Mouse (Mus musculus) forebrain, embryonic 11.5 days (tissue): ENCODE measurements around the gene Bet1l. TPM values are rescaled to one million over a fixed set of nuclear protein-coding genes. Genes with fewer than 3 reads are reported as not detected.

ENCODE experiments used
- ATAC-seq: fragments of 200-750 bp; cut with Nextera tagmentation; replicated peaks from 2 replicates; pipeline ENCODE4 v1.8.0; 2017; ENCODE audit warnings: moderate TSS enrichment; ENCODE audit not compliant: low FRiP score
- DNase-seq: peaks from one replicate; pipeline ENCODE4 v3.0.0-alpha.2; 2017; ENCODE audit warnings: low spot score
- H3K27ac ChIP-seq: fragments of 300-500 bp; sonication (generic); 2 replicates; pipeline ENCODE4 v1.5.1; 2014; ENCODE audit warnings: low read depth, low read length
- H3K27me3 ChIP-seq: fragments of 300-500 bp; sonication (generic); 2 replicates; pipeline ENCODE4 v1.6.1; 2014; ENCODE audit warnings: mild to moderate bottlenecking, low read length, mixed read lengths; ENCODE audit not compliant: control insufficient read depth, insufficient read depth
- H3K36me3 ChIP-seq: fragments of 300-500 bp; sonication (generic); 2 replicates; pipeline ENCODE4 v1.6.1; 2014; ENCODE audit warnings: mild to moderate bottlenecking, low read length, moderate library complexity, mixed read lengths; ENCODE audit not compliant: control insufficient read depth, insufficient read depth
- H3K4me1 ChIP-seq: fragments of 300-500 bp; sonication (generic); replicated peaks from 2 replicates; pipeline ENCODE4 v1.6.1; 2014; ENCODE audit warnings: low read length, mixed read lengths; ENCODE audit not compliant: control insufficient read depth, insufficient read depth
- H3K4me2 ChIP-seq: fragments of 300-500 bp; sonication (generic); 2 replicates; pipeline ENCODE4 v1.6.1; 2014; ENCODE audit warnings: low read depth, mild to moderate bottlenecking, low read length, moderate library complexity, mixed read lengths; ENCODE audit not compliant: severe bottlenecking
- H3K4me3 ChIP-seq: fragments of 300-500 bp; sonication (generic); 2 replicates; pipeline ENCODE4 v1.5.1; 2014; ENCODE audit warnings: low read depth, low read length
- H3K9ac ChIP-seq: fragments of 300-500 bp; sonication (generic); 2 replicates; pipeline ENCODE4 v1.6.1; 2014; ENCODE audit warnings: low read length
- H3K9me3 ChIP-seq: fragments of 300-500 bp; sonication (generic); 2 replicates; pipeline ENCODE4 v1.6.1; 2016; ENCODE audit warnings: low read length, mixed read lengths; ENCODE audit not compliant: control insufficient read depth
- WGBS: fragments of 180-500 bp; shearing (Covaris S2); extraction: QIAGEN DNeasy Blood & Tissue Kit; methylation state at CpG from one replicate; pipeline ENCODE4 v1.1.7; 2014; 5-methylcytosine and 5-hydroxymethylcytosine counted together
- polyA plus RNA-seq: library from polyadenylated mRNA; unstranded; fragments of >200 nt; fragmentation: Nextera tagmentation; extraction: Ambion mirVana; gene quantifications from 2 replicates; pipeline ENCODE4 v1.2.1, GENCODE M21; 2014

Bet1l gene
- polyA plus RNA-seq, 1 experiment from 2014 or later, result 29.1 TPM

DNA sequence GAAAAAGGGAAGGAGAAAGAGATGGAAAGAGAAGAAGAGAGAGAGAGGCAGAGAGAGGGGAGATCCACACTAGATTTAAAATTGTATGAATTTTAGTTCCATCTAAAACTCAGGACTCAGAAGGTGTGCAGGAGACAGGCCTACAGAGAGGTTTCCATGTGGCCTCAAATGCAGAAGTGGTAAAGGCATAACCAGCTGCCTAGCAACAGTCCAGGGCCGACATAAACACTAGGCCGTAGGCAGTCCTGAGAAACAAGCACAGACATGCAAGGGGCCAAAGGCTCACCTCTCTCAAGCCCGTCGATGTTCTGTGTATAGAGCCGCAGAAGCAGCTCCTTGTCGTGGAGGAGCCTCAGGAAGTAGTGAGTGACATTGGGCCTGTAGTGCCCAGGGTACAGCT lies 20.0 kb upstream of the Bet1l start:
- Histone ChIP-seq H3K9me3 (no peaks in the 10 kb centered on the region), H3K4me1 (no peaks in the 10 kb centered on the region), H3K27me3 (no peaks in the 10 kb centered on the region), H3K4me2 (no peak overlapping the region), H3K36me3 (no peaks in the 10 kb centered on the region), H3K4me3 (no peak overlapping the region), H3K9ac (no peak overlapping the region), H3K27ac (no peak overlapping the region)
- DNase-seq, result no peak
- WGBS, result 90% methylated on average over 6 of the region's 6 CpGs
- ATAC-seq, result no peak

DNA sequence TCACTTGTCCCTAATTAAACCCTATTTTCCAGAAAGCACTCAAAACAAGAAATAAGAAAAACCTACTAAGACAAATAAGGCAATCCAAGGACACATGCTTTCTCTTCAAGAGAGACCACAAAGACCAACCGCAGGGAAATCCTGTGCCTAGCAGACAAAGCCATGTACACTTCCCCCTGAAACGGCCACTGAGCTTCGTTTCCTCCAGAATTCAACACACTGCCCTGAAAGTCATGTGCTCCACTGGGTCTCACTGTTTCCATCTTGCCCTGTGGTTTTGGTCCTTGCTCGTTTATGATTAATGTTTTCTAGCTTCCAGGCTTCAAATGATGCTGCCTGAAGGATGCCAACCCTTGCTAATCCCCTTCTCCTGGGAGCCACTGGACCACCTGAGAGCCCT lies 16.8 kb upstream of the Bet1l start:
- H3K27ac ChIP-seq, result no peak overlapping the region
- H3K4me3 ChIP-seq, result no peak overlapping the region
- no peak for DNase-seq
- H3K36me3 ChIP-seq, result no peaks in the 10 kb centered on the region
- no peak overlapping the region for H3K9ac ChIP-seq
- ATAC-seq, result no peak
- H3K4me1 ChIP-seq, result no peaks in the 10 kb centered on the region
- no peak overlapping the region for H3K4me2 ChIP-seq
- WGBS, result 87% methylated on average over 4 of the region's 4 CpGs
- H3K27me3 ChIP-seq, result no peaks in the 10 kb centered on the region
- H3K9me3 ChIP-seq, result no peaks in the 10 kb centered on the region

DNA sequence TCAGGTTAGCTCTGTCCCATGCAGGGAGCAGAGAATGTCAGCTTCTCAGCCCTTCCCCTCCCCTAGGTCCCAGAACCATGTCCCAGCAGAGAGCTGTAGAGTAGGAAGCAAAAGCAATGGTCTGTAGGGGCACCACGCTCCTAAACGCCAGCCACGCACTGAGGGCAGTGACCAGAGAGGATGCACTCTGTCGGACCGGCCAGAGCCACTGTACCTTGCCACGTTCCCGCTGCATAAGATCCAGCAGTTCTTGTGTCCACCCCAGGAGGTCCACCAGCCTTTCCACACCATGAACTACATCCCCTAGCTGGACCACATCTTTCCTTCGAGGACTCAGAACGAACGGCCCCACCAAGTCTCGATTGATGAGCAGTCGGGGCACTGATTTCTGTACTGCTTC lies 7.4 kb upstream of the Bet1l start:
- Histone ChIP-seq H3K36me3 (peaks cover 6% of the 10 kb centered on the region; the same call in 1 of the 2 replicates), H3K27ac (no peak overlapping the region), H3K4me3 (no peak overlapping the region), H3K4me2 (no peak overlapping the region), H3K27me3 (no peaks in the 10 kb centered on the region), H3K4me1 (no peaks in the 10 kb centered on the region), H3K9ac (no peak overlapping the region), H3K9me3 (no peaks in the 10 kb centered on the region)
- no peak for DNase-seq
- ATAC-seq, result no peak
- WGBS, result 89% methylated on average over 12 of the region's 12 CpGs

DNA sequence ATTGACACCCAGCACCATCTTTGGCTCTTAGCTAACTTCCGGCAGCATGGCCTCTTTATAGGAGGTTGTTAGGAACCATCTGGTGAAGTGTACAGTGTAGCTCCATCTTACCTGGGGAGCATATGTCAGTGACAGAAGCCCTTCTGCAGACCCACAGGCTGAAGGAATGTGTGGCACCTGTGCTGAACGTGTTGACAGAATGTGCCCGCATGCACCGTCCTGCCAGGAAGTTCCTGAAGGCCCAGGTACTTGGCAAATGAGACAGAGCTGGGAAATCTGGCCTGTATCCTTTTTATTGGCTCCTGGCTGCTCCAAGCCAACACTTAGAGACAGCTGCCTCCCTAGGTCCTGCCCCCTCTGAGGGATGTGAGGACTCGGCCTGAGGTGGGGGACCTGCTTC lies 3.4 kb upstream of the Bet1l start:
- H3K27me3 ChIP-seq, result no peaks in the 10 kb centered on the region
- H3K36me3 ChIP-seq, result peaks cover 6% of the 10 kb centered on the region
- no peaks in the 10 kb centered on the region for H3K9me3 ChIP-seq
- no peak overlapping the region for H3K4me3 ChIP-seq
- no peak overlapping the region for H3K9ac ChIP-seq
- WGBS, result 92% methylated on average over 5 of the region's 5 CpGs
- no peak for ATAC-seq
- no peak overlapping the region for H3K27ac ChIP-seq
- peaks cover 8% of the 10 kb centered on the region for H3K4me1 ChIP-seq
- DNase-seq, result peak; percentile 42
- no peak overlapping the region for H3K4me2 ChIP-seq

DNA sequence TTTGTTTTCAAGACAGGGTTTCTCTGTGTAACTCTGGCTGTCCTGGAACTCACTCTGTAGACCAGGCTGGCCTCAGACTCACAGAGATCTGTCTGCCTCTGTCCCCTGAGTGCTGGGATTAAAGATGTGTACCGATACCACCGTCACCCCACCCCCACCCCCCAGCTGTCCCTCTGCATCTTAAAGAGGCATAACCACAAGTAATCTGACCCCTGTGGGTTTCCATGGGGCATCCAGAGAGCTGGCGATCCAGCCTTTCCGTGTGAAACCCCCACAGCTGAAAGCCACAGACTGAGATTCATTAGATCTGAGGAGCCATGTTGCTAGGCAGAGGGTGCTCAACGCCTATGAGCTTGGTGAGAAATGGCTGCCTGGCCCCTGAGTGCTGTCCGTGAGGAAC lies 2.6 kb upstream of the Bet1l start:
- no peak overlapping the region for H3K27ac ChIP-seq
- no peak overlapping the region for H3K9ac ChIP-seq
- no peak overlapping the region for H3K4me2 ChIP-seq
- DNase-seq, result no peak
- no peak for ATAC-seq
- H3K4me1 ChIP-seq, result peaks cover 15% of the 10 kb centered on the region
- H3K36me3 ChIP-seq, result peaks cover 6% of the 10 kb centered on the region
- WGBS, result 87% methylated on average over 6 of the region's 6 CpGs
- no peaks in the 10 kb centered on the region for H3K27me3 ChIP-seq
- H3K4me3 ChIP-seq, result no peak overlapping the region
- no peaks in the 10 kb centered on the region for H3K9me3 ChIP-seq

DNA sequence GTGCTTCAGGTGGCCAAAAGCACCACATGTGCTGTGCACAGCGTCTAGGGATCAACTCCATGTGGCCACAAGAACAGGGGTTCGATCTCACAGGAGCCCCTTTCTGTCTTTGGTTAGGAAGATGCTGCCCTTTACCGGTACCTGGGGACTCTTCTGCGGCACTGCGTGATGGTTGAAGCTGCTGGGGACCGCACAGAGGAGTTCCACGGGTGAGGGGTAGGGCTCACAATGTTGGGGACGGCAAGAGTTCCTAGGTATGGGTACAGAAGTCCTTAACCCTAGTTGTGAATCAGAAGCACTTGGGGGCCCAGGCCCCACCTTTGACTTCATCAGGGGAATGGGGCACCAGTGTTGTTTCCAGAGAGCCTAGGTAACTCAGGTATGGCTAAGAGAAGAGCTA lies 1.4 kb upstream of the Bet1l start:
- no peak overlapping the region for H3K4me2 ChIP-seq
- peaks cover 15% of the 10 kb centered on the region for H3K4me1 ChIP-seq
- no peak overlapping the region for H3K4me3 ChIP-seq
- no peak for DNase-seq
- no peak for ATAC-seq
- WGBS, result 96% methylated on average over 8 of the region's 8 CpGs
- no peak overlapping the region for H3K9ac ChIP-seq
- no peaks in the 10 kb centered on the region for H3K9me3 ChIP-seq
- H3K36me3 ChIP-seq, result peaks cover 6% of the 10 kb centered on the region
- H3K27ac ChIP-seq, result no peak overlapping the region
- no peaks in the 10 kb centered on the region for H3K27me3 ChIP-seq

DNA sequence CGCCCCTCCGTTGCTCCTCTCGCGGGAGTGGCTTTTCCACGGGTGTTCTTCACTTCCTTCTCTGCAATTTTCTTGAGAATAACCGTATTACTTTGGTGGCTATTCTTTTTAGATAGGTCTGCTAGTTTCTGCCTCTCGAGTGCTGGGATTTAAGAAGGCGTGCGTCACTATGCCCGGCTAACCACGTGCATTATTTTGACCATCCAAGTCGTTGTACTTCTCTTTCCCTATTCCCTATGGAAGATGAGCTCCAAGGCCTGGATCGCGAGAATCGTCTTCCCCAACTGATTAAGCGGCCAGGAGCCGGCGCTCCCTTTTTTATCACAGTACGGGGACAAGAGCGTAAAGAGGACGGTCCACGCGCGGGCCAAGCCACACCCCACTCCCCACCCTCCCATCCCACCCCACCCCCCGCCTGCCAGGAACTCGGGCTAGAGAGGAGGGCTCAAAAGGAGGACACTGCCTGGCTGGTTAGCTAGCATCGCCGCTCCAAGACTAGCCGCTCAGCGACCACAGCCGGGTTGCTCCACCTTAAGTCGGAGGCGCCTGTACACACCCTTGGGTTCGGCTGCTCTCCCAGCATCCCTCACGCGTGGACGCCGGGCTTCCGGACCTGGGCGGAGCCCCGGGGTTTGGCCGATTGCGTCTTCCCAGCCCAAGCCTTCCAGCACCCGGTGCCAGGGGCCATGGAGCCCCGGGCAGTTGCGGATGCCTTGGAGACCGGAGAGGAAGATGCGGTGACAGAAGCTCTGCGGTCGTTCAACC lies 410 bp downstream of the Bet1l start, which contains the start of gene Ric8a:
Ric8a (plus strand) TSS at position 173 of the 765 bp plus-strand sequence.
- Histone ChIP-seq H3K27me3 (no peaks in the 10 kb centered on the region), H3K4me1 (peaks cover 15% of the 10 kb centered on the region), H3K4me2 (peak within 1 kb of the TSS; percentile 98), H3K36me3 (peaks cover 5% of the 10 kb centered on the region), H3K9me3 (no peaks in the 10 kb centered on the region), H3K9ac (peak within 1 kb of the TSS; percentile 87), H3K4me3 (peak within 1 kb of the TSS; percentile 79), H3K27ac (peak within 1 kb of the TSS; percentile 82)
- DNase-seq (peak; percentile 90), ATAC-seq (peak; percentile 76)
- WGBS, result under 1% methylated on average over 50 of the region's 50 CpGs

DNA sequence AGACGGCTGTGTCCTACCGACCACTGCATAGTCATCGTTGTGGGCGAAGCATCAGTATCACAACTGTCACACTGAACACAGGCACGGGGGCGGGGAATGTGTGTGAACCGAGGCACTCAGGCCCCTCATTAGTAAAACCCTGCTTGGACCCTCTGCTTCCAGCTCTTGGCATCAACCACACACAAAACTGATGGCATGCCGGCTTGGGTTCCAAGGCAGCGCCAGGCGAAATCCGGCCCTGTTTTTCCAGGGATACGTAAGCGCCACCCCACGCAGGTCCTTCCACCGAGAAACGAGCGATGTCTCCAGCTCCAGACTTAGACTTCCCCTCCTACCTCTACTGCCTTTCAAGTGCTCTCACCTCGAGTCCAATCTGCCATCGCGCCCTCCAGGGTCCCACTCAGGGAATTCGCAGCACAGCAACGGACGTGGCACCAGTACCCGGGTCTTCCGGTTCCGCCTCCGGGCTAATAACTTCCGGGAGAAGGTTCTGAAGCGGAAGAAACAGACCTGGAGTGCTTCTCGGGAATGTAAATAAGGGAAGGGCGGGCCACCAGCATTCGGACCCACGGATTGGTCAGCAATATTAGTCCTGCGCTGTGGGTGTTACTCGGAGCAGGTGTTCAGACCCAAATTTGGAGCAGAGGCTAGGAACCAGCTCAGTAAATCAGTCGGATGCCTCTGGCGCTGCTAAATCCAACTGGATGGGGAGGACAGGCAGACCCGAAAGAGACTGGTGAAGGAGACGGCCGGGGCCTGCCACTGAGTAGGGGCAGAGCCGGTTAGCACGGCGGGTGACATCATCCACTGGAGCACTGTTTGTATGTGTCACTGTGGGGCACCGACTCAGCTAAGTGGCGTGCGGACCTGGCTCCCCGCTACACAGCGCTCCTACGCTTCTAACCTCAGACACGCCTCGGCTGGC lies 1.3 kb downstream of the Bet1l start, which contains the start of gene Gm45785:
Gm45785 (minus strand) TSS at position 472 of the 925 bp plus-strand sequence.
- H3K9ac ChIP-seq, result peak within 1 kb of the TSS; percentile 87
- H3K27ac ChIP-seq, result peak within 1 kb of the TSS; percentile 82
- H3K4me1 ChIP-seq, result peaks cover 15% of the 10 kb centered on the region
- no peaks in the 10 kb centered on the region for H3K9me3 ChIP-seq
- H3K36me3 ChIP-seq, result peaks cover 5% of the 10 kb centered on the region
- peak within 1 kb of the TSS; percentile 79 for H3K4me3 ChIP-seq
- ATAC-seq, result peak; percentile 83
- no peaks in the 10 kb centered on the region for H3K27me3 ChIP-seq
- WGBS, result 2% methylated on average over 51 of the region's 51 CpGs
- DNase-seq, result peak; percentile 89
- peak within 1 kb of the TSS; percentile 98 for H3K4me2 ChIP-seq
